Mouse (Mus musculus) olfactory bulb, adult 2 months (tissue): ENCODE measurements around the gene Sik1.

Source experiments
- CTCF ChIP-seq: fragments of 200-500 bp; IDR thresholded peaks from 2 replicates; pipeline ENCODE4 v1.5.1; 2012; ENCODE audit warnings: low read depth, mild to moderate bottlenecking, low read length, moderate library complexity; ENCODE audit not compliant: insufficient read depth
- POLR2A ChIP-seq: fragments of 200-500 bp; IDR thresholded peaks from 2 replicates; pipeline ENCODE4 v1.6.1; 2012; ENCODE audit warnings: mild to moderate bottlenecking, low read depth, low read length, moderate library complexity; ENCODE audit not compliant: insufficient read depth

DNA sequence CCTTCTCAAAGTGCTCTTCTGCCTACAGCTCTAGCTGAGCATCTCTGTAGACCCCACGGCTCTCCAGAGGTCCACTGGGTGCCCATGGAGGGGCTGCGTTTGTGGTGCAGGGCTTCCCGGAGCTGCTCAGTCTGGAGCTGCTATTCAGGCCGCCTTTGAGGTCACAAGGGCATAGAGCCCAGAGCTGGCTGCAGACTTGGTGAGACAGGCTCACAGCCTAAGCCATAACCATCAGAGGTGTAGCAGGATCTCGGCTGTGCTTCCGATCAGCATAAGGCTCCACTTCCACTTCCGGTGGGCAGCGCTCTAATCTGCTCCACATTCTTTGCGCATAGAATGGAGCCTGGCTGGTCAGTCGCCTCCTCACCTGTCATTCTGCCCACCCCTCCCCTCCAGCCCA lies 23.8 kb upstream of the Sik1 start:
- no peak for TF ChIP-seq POLR2A
- no peak for TF ChIP-seq CTCF
